Mouse (Mus musculus) forebrain, embryonic 10.5 days (tissue): ENCODE data around the gene Slc35e2. TPM values are rescaled to one million over a fixed set of nuclear protein-coding genes. Genes with fewer than 3 reads are reported as not detected.
A peak's percentile ranks its signal among the peaks of the same experiment; 100 is the strongest.
"Not testable (repeated sequence)": the region's sequence is repeated elsewhere in the genome, so short reads cannot be mapped to it uniquely, and the experiment has no call there.

Experiments used
- DNase-seq: peaks from one replicate; pipeline ENCODE4 v3.0.0-alpha.2; 2017; ENCODE audit warnings: low spot score; ENCODE audit errors: extremely low spot score
- H3K27ac ChIP-seq: fragments of 300-500 bp; sonication (generic); 2 replicates; pipeline ENCODE4 v1.5.1; 2016; ENCODE audit warnings: mild to moderate bottlenecking
- H3K27me3 ChIP-seq: fragments of 300-500 bp; sonication (generic); 2 replicates; pipeline ENCODE4 v1.6.1; 2016; ENCODE audit warnings: mild to moderate bottlenecking; ENCODE audit not compliant: poor library complexity, severe bottlenecking
- H3K36me3 ChIP-seq: fragments of 300-500 bp; sonication (generic); replicated peaks from 2 replicates; pipeline ENCODE4 v1.6.1; 2016; ENCODE audit warnings: mild to moderate bottlenecking, moderate library complexity
- H3K4me1 ChIP-seq: fragments of 300-500 bp; sonication (generic); 2 replicates; pipeline ENCODE4 v1.6.1; 2016
- H3K4me3 ChIP-seq: fragments of 300-500 bp; sonication (generic); 2 replicates; pipeline ENCODE4 v1.5.1; 2016; ENCODE audit warnings: mild to moderate bottlenecking, moderate library complexity
- H3K9me3 ChIP-seq: fragments of 300-500 bp; sonication (generic); 2 replicates; pipeline ENCODE4 v1.6.1; 2016; ENCODE audit warnings: mild to moderate bottlenecking, moderate library complexity
- WGBS: fragments of 180-500 bp; shearing (Covaris S2); methylation state at CpG from one replicate; pipeline ENCODE4 v1.1.7; 2016; 5-methylcytosine and 5-hydroxymethylcytosine counted together
- polyA plus RNA-seq: library from polyadenylated mRNA; unstranded; fragments of >200 nt; fragmentation: Nextera tagmentation; extraction: Ambion mirVana; gene quantifications from 2 replicates; pipeline ENCODE4 v1.2.1, GENCODE M21; 2016

Slc35e2 gene
- polyA plus RNA-seq, 1 experiment from 2014 or later, result 10.7 TPM

DNA sequence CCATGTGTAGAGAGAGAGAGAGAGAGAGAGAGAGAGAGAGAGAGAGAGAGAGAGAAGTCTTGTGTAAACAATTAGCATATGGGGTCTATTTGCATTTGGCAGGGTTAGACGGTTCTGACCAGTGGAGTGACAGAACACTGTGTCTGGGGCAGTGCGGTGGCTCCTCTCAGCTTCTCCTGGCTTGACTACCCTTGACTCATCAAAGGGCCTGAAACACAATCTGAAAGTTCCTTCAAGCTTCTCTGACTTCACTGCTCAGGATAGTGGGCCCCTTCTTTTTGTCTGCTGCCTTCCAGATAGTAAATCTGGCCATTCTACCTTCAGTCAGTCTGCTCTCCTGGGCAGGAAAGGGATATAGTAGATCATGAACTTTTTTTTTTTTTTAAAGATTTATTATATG, 5.6 kb downstream of the Slc35e2 start:
- Histone ChIP-seq H3K27me3 (no peaks in the 10 kb centered on the region), H3K9me3 (no peaks in the 10 kb centered on the region), H3K4me3 (no peak overlapping the region), H3K36me3 (peaks cover 74% of the 10 kb centered on the region), H3K27ac (no peak overlapping the region), H3K4me1 (peaks cover 15% of the 10 kb centered on the region)
- DNase-seq, result no peak
- WGBS, result 97% methylated on average over 2 of the region's 2 CpGs

DNA sequence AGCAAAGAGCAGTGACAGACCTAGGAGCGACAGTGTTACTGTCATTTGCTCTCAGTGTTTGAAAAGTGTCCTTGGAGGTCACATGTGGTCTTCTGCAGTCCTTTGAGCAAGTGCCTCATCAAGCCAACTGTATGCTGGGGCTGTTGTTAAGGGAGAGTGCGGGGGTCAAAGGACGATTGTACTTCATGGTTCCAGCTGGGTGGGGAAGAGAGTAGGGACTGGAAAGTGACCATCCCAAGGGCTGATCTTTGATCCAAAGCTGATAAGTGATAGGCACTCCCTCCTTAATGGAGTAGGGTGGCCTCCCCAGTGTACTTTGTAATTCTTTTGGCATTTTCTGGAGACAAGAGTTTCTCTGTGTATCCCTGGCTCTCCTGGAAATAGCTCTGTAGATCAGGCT, 10.6 kb downstream of the Slc35e2 start:
- H3K36me3 ChIP-seq, result peaks cover 80% of the 10 kb centered on the region
- no peaks in the 10 kb centered on the region for H3K27me3 ChIP-seq
- WGBS, result 93% methylated on average over 3 of the region's 3 CpGs
- no peak overlapping the region for H3K4me3 ChIP-seq
- H3K4me1 ChIP-seq, result no peaks in the 10 kb centered on the region
- no peak overlapping the region for H3K27ac ChIP-seq
- no peaks in the 10 kb centered on the region for H3K9me3 ChIP-seq
- no peak for DNase-seq

DNA sequence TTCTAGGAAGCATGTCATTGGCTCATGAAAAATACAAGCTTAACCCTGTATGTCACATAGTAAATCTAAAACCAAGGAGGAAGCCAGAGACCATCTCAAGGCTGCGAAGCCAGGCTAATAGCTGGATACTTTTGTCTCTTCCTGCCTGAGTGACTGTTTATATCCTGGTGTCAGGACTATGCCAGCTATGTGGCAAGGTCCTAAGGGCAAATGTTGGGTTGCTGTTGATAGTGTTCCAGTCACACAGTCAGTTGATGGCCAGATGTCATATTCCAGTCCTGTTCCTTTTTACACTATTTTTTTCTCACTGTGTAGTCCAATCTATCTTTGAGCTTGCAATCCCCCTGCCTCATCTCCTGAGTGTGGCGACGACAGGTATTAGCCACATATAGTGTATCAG, 12.0 kb downstream of the Slc35e2 start:
- no peak overlapping the region for H3K27ac ChIP-seq
- WGBS, result 94% methylated on average over 3 of the region's 3 CpGs
- H3K36me3 ChIP-seq, result peaks cover 86% of the 10 kb centered on the region
- H3K4me3 ChIP-seq, result no peak overlapping the region
- no peaks in the 10 kb centered on the region for H3K27me3 ChIP-seq
- no peak for DNase-seq
- no peaks in the 10 kb centered on the region for H3K4me1 ChIP-seq
- H3K9me3 ChIP-seq, result no peaks in the 10 kb centered on the region

DNA sequence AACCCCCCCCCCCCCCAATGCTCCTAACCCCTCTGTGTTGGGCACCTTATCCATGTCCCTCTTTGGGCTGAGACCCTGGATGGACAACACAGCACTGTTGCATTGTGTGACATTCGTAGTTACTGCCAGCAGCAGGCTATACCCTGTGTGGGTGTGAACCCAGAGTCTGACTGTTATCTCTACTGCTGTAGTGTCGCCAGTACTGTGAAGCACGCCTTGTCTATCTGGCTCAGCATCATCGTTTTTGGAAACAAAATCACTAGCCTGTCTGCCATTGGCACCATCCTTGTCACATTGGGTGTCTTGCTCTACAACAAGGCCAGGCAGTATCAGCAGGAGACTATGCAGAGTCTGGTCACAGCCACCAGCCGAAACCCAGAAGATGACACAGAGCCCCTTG, 17.1 kb downstream of the Slc35e2 start:
- WGBS, result 90% methylated on average over 5 of the region's 5 CpGs

DNA sequence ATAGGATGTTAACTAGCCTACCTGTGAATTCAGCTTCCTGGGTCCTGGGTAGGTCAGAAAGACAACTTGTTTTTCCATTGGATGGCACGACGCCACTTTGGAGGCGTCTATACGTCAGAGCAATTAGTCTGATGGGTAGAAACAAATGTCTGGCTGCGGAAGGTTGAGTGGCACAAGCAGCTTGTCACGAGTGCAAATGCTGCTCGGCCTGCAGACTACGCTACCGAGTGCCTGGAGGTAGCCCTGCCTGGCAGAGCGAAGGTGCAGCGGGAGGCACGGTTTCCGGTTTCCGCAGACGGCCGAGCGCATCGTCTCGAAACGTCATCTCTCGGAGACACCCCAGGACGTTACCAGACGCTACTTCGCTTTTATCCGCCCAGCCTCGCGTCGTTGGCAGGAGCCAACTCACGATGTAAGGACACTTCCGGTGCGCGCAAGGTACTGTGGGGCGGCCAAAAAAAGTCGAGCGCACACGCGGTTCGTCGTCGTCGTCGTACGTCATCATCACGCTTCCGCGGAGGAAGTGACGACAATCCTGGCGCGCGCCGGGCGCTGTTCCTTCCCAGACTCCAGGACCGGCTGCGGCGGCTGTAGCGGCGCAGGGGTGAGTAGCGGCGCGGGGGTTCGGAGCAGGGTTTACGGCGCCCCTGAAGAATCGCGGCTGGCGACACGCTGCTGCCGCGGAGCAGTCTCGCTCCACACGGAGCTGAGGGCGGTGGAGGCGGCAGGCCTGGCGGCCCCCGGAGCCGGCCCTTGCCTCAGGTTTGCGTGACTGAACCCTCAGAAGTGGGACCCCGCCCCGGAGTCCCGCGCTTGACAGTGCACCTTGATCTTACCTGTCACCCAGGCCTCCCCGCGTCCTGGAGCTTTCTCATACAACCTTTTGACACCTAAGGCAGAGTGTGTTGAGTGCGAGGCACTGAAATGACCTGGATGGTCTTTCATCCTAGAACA, 23.4 kb downstream of the Slc35e2 start, which contains the start of gene Cdk11b:
Gene Cdk11b (plus strand): TSS at position 517 of the 954 bp plus-strand sequence.
- peak; percentile 96 for DNase-seq

More for the DNA sequence above, 17.1 kb downstream of the Slc35e2 start:
- Histone ChIP-seq H3K4me1 (peaks cover 1% of the 10 kb centered on the region), H3K36me3 (peaks cover 84% of the 10 kb centered on the region), H3K9me3 (no peaks in the 10 kb centered on the region), H3K27ac (no peak overlapping the region), H3K27me3 (no peaks in the 10 kb centered on the region), H3K4me3 (no peak overlapping the region)
- DNase-seq, result no peak

DNA sequence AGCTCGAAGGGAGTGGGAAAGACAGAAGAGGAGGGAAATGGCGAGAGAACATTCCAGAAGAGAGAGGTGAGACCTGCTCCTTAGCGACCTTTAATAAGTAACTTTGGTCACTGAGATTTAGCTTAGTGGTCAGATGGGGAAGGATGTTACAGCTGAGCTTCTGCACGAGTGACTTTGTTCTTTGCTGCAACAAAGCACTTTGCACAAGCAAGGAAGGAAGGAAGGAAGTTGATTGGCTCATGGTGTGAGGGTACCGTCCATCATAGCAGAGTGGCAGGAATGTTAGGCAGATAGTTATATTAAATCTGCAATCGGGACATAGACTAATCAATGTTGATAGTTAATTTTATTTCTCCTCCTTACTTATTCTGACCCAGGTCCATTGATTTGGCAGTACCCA, 29.1 kb downstream of the Slc35e2 start:
- Histone ChIP-seq H3K27ac (no peak overlapping the region), H3K4me1 (peaks cover 6% of the 10 kb centered on the region), H3K36me3 (peaks cover 87% of the 10 kb centered on the region), H3K27me3 (no peaks in the 10 kb centered on the region), H3K9me3 (no peaks in the 10 kb centered on the region), H3K4me3 (no peak overlapping the region)
- no peak for DNase-seq
- 94% methylated on average over 6 of the region's 6 CpGs for WGBS

More for the DNA sequence above, 23.4 kb downstream of the Slc35e2 start, which contains the start of gene Cdk11b:
- Histone ChIP-seq H3K4me3 (peak within 1 kb of the TSS; percentile 99), H3K27me3 (no peaks in the 10 kb centered on the region), H3K9me3 (no peaks in the 10 kb centered on the region), H3K27ac (peak within 1 kb of the TSS; percentile 87), H3K4me1 (peaks cover 16% of the 10 kb centered on the region), H3K36me3 (peaks cover 56% of the 10 kb centered on the region)
- under 1% methylated on average over 84 of the region's 84 CpGs for WGBS

DNA sequence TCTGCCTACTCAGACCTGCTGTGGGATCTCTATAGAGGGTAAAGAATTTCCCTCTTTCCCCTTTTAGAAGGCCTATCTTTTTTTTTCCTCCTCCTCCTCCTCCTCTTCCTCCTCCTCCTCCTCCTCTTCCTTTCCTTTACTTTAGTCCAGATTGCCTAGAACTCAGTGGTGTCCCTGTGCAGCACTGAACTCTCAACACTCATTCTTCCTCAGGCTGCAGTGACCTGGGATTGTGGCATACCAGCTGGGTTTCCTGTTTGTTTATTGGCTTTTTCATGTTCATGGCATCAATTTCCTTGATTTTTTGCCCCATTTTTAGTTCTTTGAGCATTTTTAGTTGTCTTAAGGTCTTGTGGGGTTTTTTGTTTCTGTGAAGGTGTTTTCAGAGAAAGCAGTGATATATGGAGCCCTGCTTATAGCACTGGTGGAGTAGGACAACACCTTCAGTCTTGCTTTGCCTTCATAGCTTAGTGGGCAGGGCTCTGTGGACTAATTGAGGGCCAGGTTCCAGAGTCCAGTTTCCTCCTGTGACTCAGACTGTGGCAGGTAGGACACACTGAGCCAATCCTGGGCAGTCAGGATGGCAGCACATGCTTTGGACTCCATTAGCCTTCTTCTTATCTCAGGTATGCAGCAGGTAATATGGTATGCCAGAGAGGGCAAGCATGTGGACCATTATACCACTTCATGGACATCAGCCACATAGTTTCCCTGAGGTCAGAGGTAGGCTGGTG, 34.7 kb downstream of the Slc35e2 start:
- Histone ChIP-seq H3K27me3 (no peaks in the 10 kb centered on the region), H3K4me1 (no peaks in the 10 kb centered on the region), H3K4me3 (no peak overlapping the region), H3K27ac (no peak overlapping the region), H3K9me3 (no peaks in the 10 kb centered on the region), H3K36me3 (peaks cover 98% of the 10 kb centered on the region)
- DNase-seq, result no peak

DNA sequence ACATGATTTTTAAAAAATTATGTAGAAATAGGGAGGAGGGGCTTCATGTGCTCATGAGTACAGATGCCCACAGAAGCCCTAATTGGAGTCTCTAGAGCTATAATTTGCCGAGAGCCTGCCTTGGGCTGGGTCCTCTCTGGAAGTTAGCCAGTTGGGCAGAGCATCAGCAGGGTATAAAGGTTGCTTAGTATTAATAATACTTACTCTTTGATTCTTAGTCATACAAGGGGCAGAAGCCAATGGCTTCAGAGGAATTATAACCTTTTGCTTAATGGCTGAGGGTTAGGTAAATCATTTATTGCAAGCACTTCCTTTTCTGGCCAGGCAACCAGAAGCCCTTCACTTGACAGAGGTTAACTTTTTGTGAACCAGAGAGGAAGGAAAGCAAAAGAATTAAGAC, 42.3 kb downstream of the Slc35e2 start:
- peaks cover 97% of the 10 kb centered on the region for H3K36me3 ChIP-seq
- H3K4me1 ChIP-seq, result no peaks in the 10 kb centered on the region
- WGBS, result 92% methylated on average over 1 of the region's 1 CpGs
- H3K9me3 ChIP-seq, result no peaks in the 10 kb centered on the region
- no peak for DNase-seq
- H3K4me3 ChIP-seq, result no peak overlapping the region
- H3K27me3 ChIP-seq, result no peaks in the 10 kb centered on the region
- H3K27ac ChIP-seq, result no peak overlapping the region

DNA sequence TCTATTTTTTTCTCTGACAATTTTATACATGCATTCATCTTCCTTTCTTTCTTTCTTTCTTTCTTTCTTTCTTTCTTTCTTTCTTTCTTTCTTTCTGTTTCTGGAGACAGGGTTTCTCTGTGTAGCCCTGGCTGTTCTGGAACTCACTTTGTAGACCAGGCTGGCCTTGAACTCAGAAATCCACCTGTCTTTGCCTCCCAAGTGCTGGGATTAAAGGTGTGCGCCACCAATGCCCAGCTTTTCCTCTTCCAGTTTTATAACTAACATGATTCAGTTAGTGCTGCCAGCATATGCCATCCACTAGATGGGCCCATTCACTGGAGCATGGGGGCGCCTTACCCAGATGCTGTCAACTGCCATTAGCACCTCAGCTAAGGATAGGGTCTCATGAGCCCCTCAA, 44.1 kb downstream of the Slc35e2 start, which contains the start of gene Gm10563:
Gene Gm10563 (minus strand): TSS at position 101 of the 400 bp plus-strand sequence.
- not testable (repeated sequence) for H3K9me3 ChIP-seq, H3K4me3 ChIP-seq, H3K27me3 ChIP-seq, H3K4me1 ChIP-seq, H3K27ac ChIP-seq, DNase-seq
- 97% methylated on average over 2 of the region's 2 CpGs for WGBS
- peaks cover 98% of the 10 kb centered on the region for H3K36me3 ChIP-seq

DNA sequence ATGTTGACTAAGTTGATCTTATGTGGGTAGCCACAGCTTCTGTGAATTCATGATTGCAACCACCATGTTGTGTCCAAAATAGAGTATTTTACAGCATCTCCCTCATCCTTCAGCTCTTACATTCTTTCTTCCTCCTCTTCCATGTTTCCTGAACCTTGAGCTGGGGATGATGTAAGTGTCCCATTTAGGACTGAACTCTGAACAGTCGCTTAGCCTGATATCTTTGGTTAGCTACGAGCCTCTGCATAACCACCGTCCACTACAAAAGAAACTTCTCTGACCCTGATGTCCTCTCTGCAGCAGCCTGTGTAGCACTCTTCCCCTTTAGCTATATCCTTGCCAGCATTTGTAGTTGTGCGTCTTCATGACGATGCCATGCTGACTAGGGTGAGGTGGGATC, 44.5 kb downstream of the Slc35e2 start:
- Histone ChIP-seq H3K27me3 (peaks cover 6% of the 10 kb centered on the region), H3K36me3 (peaks cover 98% of the 10 kb centered on the region)
- WGBS, result 95% methylated on average over 5 of the region's 5 CpGs

DNA sequence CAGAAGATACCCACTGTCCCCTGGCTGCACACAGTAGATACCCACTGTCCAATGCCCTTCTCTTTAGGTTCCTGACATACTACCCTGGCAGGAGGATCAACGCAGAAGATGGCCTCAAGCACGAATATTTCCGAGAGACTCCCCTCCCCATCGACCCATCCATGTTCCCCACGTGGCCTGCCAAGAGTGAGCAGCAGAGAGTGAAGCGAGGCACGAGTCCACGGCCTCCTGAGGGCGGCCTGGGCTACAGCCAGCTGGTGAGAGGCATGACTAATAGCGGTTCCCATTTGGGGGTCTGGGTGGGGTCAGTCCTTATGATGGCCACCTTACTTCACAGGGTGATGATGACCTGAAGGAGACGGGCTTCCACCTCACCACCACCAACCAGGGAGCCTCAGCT, 48.1 kb downstream of the Slc35e2 start:
- H3K27ac ChIP-seq, result no peak overlapping the region
- 94% methylated on average over 11 of the region's 11 CpGs for WGBS

More for the DNA sequence above, 44.5 kb downstream of the Slc35e2 start:
- Histone ChIP-seq H3K4me3 (no peak overlapping the region), H3K27ac (no peak overlapping the region), H3K4me1 (no peaks in the 10 kb centered on the region), H3K9me3 (no peaks in the 10 kb centered on the region)
- no peak for DNase-seq

DNA sequence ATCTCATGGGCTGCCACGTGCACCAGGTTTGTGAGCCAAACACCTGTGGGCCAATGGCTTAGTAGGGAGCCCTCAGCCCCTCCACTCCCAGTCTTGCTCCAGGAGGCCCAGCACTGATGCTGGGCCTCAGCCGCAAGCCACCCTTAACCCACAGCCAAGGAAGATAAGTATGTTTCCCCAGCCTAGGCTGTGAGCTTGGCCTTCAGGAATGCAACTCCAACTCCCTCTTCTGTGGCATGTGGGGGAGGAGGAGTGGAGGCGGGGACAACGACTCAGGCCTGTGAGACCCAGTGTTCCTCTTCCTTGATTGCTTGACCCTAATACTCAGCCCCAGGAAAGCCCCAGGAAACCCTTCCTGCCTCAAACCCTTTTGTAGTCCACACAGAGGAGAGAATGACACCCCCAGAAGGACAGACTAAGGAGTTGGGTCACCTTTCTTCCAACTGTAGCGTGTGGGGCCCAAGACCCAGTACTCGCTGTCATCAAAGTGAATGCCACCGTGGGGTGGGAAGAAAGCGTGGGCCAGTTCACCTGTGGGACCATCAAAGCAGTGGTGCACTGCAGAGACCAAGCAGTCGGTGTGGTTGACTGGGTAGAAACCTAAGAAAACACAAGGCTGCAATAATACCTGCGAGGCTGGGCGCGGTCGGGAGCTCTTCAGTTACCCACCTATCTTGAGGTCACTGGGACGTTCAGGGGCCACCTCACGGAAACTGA, 50.5 kb downstream of the Slc35e2 start:
- no peak overlapping the region for H3K27ac ChIP-seq
- WGBS, result 69% methylated on average over 15 of the region's 15 CpGs
- DNase-seq, result no peak
- no peaks in the 10 kb centered on the region for H3K9me3 ChIP-seq
- H3K4me1 ChIP-seq, result peaks cover 41% of the 10 kb centered on the region
- H3K4me3 ChIP-seq, result peak overlapping the region; percentile 51; the same call in 1 of the 2 replicates
- peaks cover 63% of the 10 kb centered on the region for H3K36me3 ChIP-seq
- peaks cover 66% of the 10 kb centered on the region for H3K27me3 ChIP-seq

More for the DNA sequence above, 48.1 kb downstream of the Slc35e2 start:
- H3K4me1 ChIP-seq, result peaks cover 28% of the 10 kb centered on the region
- no peak for DNase-seq
- H3K36me3 ChIP-seq, result peaks cover 77% of the 10 kb centered on the region
- no peaks in the 10 kb centered on the region for H3K9me3 ChIP-seq
- peaks cover 42% of the 10 kb centered on the region for H3K27me3 ChIP-seq
- no peak overlapping the region for H3K4me3 ChIP-seq
